Mouse (Mus musculus): ENCODE results near the gene Asb9.

DNA sequence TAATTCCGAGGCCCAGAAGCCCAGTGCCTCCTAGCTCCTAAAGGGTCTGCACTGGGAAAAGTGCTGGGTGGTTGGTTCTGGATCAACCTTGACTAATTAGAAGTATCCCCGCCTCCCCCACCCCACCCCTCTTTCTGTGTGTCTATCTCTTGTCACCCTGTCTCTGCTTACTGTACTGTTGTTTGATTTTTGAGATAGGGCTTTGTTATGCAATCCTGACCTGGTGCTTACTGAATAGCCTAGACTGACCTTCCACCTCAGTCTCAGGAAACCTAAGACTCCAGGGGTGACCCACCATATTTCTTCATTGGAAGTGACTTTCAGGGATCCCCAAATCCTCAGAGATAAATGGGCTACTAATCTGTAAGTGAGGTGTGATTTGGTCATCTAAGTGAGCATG lies 3.9 kb upstream of the Asb9 start:
- TF ChIP-seq POU5F1 (IDR thresholded peaks at IDR 0.05; ENCODE audit: borderline replicate concordance, low read length) (no peak), CTCF (conservative IDR thresholded peaks at IDR 0.05; ENCODE audit: low read length) (no peak)

Measured in E14TG2a.4 (cell line).